Mouse (Mus musculus) layer of hippocampus, postnatal 25 days (tissue): ENCODE measurements around the gene Ubash3b. TPM values are rescaled to one million over a fixed set of nuclear protein-coding genes. Genes with fewer than 3 reads are reported as not detected.

Experiments
- DNase-seq, 2 experiments: peaks; one replicate each; pipeline ENCODE4 v3.0.0; 2022; ENCODE audit warnings: mixed read lengths in 2 of 2, low spot score in 1 of 2; ENCODE audit errors: extremely low spot score in 1 of 2
- total RNA-seq, 2 experiments: library from RNA; stranded (reverse); gene quantifications; 2 replicates each; pipeline ENCODE4 v1.2.3; 2021

Gene Ubash3b
- total RNA-seq, 2 experiments from 2014 or later = 25.3 to 27.6 TPM

DNA sequence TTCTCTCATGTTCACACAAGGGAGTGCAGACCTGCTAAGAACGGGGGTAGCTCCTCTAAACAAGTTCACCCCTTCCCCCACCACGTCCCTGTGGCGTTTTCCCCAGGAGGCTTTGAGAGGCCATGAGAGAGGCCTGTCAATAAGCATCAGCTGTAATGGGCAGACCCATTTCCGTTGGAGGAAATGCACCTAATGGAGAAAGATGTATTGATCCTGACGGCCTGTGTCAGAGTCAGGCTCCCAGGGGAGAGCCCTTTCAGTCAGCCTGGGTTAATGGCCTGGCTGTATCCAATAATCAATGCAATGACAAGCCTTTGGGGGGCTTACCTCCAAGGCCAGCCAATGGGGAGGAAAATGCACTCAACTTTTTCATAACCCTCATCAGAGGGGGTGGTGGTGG is 100.1 kb downstream of the Ubash3b start:
- no peak for DNase-seq

DNA sequence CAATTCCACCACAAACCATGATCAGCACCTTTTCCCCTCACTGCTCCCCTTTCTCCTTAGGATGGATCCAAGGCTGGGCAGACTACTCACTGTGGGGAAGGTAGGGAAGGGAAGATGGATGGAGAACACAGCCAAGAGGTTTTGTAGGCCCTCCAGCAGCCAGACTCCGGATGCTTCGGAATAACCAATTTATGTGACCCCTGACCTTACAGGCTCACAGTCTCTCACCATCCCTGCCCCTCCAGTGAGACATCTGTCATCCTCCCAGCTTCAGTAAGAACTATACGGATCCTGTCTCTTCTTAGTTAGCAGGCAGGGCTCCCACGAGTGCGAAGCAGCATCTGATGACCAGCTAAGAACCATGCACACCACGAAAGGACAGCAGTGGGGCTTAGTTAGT is 100.9 kb downstream of the Ubash3b start:
- no peak for DNase-seq

DNA sequence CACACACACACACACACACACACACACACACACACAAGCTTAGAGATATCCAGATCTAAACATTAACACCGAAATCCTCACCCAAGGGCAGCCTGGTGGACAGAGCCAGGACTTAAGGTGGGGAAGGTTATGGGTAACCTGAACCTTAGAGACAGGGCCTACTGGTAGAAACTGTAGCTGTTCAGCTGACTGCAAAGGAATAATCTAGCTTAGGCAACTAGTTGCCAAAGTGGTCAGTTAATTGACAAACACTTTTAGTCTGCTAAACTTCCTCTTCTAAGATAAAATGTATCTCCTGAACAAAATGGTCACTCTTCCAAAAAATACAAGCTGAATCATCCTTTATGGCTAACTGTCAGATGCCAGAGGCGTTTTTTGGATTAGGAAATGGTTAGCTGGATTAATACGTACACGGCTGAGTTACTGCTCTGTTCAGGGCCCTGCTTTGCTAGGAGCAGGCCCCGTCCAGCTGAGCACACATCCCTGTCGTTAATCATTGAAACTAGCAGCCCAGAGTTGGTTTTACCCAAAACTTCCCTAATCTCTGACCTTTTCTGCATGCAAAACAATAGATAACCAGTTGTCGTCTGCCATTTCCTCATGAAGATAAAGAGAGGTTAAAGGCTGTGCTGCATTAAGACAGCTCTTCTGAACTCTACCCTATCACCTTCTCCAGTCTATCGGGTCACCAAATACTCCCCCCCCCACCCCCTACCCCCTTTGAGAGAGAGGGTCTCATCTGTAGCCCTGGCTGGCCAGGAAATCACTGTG is 102.5 kb downstream of the Ubash3b start:
- DNase-seq = no peak

DNA sequence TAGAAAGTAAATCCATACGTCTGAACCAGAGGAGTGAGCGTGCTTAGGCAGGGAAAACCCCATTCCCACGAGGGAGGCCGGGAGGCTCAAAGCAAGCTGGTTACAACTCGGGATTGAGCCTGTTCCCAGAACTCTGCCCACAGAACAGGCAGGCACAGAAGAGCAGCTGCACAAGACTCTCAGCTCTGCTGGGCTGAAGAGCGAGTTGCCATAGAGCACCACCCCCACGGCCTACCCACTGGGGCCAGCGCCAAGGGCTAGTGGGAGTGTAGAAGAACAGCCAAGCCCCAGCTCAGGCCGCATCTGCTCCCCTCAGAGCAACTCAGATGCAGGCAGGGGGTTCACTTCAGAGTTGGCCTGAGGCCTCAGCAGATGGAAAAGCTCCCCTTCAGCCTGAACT is 107.3 kb downstream of the Ubash3b start:
- DNase-seq = peak; percentile 65 to 71

DNA sequence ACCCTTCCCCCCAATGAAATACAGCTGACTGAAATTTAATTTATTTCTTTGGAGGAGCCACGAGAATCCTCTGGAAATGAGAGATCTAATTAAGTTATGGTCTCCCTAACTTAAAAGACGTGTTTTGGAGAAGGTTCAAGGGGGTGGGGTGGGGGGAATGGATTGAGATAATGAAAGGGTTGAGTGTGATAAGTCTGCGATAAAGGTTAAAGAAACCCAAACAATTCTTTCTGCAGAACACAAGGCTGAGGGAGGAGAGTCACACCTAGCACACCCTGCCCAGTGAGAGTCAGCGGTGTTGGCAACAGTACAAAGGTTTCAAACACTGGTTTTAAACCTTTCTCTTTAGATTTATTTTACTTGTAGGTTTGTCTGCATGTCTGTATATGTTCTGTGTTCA is 108.0 kb downstream of the Ubash3b start:
- no peak for DNase-seq

DNA sequence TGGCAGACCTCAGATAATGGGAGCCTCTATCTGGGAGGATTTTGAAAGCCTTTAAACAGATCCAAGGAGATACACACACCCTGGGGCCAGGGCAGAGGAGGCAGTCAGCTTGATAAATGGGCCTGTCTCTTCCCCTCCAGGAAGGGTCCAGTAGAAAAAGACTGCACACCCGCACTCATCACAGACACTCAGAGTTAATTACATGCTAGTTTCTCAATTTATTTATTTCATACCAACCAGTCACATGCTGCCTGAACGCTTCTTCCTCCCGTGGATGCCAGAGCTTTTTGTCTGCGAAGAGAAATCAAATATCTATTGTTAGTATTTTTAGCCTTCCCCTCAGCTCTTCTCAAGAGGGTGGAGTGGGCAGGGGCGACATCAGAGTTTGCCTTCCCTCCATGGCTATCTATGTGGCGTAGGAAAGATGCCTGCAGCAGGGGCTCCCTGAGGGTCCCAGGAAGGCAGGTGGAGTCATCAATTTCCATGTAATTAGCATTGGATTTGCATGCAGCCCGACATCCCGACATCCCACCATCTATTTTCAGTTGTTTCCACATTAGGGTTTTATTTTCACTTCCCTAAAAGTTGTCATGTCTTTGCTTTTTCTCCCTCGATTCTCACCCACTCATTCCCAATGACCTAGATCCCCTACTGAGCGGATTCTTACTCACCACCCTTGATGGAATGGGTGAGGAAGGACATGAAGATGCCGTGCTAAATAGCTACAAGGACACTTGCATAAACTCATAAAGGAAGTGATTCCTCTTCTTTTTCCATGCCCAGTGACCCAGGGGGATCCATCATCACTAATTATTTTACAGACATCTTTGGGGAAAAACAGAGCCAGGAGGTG is 110.2 kb downstream of the Ubash3b start:
- DNase-seq = no peak

DNA sequence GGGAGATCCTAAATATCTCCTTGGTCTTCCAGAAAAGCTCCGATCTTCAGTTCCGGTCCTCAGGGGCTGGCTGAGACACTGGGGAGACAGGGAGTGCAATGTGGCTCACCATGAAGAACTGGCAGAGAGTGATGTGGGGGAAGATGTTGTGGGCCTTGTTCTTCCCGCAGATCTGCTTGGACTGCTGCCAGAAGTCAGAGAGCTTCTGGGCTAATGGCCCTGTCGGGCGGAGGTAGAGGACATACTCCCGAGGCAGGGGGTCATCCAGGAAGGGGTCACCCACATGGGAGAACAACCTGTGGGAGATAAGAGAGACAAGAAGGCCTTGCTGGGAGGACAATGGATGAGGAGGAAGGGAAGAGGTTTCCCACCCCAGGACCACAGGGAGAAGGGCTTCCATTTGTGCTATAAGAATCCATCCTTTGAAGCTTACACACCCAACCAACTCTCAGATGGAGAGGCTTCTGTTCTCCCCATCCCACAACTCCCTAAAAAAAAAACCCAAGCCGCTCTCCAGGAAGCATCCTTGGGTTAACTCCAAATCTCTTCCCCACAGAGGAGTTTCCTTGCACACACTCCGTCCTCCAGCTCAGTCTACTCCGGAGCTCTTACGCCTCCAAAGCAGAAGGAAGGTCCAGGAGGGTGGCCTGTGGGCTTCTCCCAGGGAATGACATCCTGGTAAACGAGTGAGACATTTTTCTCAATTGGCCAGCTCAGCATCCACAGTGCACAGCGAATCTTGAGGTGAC is 111.0 kb downstream of the Ubash3b start:
- no peak for DNase-seq

DNA sequence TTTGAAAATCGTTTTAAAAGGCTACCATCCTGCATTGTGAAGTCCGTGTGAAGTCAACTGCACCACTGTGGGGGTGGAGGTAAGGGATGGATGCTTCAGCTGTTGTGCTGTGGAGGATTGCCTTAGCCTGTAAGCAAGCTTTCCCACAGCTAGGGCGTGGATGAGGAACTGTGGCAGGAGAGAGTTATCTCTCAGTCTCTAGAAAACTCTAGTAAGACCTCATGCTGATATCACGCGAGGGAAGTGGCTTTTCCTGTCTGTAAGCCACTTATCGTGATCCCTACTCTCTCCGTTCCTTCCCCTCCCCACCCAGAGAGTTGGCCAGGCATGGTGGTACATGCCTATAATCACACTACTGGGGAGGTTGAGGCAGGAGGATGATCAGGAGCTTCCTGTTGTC is 112.2 kb downstream of the Ubash3b start:
- no peak for DNase-seq

DNA sequence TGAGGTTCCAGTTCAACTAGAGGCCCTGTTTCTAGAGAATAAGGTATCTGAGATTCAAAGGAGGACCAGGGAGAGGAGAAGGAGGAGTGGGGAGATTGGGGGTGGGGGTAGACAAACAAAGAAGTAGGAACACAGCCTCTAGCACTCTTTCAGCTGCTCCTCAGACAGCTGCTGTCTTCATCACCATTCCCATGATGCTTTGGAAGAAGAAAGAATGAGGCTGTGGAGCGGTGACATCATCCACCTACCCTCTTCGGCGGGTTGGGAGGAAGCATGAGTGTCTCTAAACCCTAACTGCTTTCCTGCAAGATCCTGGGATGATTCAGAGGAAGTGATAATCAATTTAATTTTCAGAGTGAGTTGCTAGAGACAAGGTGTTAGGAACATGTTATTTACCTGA is 112.7 kb downstream of the Ubash3b start:
- no peak for DNase-seq

DNA sequence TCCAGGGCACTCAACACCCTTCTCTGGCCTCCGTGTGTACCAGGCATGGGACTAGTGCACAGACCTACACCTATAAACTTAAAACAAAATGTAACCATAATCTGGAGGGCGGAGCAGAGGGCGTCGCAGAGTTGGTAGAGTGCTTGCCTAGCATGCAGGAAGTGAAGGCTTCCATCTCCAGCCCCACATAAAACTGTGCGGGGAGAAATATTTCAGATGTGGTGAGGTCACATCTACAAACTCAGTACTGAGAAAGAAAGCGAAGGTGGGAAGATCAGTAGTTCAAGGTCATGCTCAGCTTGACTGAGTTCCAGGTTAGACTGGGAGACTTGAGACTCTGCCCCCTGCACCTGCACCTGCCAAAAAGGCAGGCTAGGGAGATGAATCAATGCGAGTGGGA is 113.3 kb downstream of the Ubash3b start:
- DNase-seq = no peak

DNA sequence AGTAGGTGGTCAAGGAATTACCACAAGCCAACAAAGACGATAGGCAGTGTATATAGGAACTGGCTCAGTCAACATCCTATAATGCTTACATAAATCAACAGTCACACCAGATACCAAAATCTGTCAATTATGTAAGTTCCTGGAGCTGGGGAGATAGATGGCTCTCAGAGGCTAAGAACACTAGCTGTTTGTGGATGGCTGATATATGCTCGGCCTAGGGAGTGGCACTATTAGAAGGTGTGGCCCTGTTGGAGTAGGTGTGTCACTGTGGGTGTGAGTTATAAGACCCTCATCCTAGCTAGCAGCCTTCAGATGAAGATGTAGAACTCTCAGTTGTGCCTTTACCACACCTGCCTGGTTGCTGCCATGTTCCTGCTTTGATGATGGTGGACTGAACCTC is 113.8 kb downstream of the Ubash3b start:
- DNase-seq = no peak

DNA sequence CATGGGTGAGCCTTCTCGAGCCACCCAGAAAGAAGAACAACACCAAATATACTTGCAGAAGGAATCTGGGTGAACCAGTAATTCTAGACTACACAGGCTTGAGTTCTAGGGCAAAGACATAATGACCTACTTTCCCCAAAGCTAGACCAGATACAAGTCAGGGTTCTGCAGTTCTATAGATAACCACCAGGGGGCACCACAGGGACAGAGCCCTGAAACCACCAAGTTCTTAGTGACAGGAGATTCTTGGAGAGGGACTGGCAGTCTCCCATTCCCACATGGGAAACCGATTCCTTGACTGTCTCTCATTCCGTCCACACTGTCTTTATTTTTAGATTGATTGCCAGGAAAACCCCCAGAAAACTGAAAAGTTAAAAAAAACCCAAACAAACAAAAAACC is 116.9 kb downstream of the Ubash3b start:
- peak; percentile 83 to 93 for DNase-seq

DNA sequence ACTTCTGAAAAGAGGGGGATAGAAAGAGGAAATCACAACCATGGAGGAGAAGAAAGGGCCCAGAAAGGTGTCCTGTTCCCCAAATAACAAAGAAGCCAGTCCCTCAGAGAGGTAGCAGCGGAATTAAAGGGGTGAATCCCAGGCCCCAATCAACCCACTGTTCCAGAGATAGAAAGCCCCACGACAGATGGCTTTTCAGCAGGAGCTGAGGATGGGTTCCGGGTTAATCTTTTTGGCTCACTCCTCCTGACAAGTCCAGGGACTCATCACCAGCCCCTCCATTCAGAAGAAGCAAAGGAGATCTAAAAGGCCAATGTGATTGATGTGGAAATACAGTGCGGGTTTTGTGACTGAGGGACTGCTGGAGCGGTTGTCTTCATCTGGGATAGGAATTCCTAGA is 117.9 kb downstream of the Ubash3b start:
- no peak for DNase-seq

DNA sequence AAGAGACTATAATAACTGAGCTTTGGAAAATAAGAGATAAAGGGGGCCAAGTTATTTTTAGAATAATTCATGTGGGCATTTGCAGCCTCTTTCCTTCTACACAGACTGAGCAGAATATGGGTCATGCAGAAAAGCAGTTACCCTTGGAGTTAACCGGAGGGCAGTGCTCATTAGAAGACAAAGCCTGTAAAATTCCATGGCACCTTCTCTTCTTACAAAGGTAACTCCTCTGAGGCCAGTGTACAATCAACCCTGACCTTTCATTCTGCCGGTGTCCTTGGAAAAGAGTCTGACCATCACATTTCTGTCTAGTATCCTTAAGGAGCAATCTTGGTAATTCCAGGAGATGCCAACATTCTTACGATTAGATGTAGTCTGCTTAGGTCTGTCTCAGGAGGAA is 120.1 kb downstream of the Ubash3b start:
- no peak for DNase-seq

DNA sequence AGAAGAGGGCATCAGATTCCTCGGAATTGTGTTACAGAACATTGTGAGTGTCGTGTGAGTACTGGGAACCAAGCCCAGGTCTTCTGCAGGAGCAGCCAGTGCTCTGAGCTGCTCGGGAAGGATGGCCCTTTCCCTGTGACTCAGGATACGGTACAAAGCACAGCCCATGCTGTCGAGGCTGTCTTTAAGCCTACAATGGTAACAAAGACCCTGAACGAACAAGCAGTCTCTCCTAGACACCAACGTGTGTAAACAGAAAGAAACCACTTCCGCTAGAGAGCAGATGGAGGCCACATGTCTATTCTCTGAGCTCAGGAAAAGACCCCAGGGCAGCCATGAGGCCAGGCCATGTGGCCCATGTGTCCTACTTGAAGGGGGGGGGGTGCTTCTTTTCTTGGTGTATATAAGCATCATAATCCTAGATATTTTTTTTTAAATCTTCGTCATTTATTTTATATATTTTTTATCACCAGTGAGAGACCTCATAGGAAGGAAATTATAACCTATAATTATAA is 123.3 kb downstream of the Ubash3b start:
- DNase-seq = no peak

DNA sequence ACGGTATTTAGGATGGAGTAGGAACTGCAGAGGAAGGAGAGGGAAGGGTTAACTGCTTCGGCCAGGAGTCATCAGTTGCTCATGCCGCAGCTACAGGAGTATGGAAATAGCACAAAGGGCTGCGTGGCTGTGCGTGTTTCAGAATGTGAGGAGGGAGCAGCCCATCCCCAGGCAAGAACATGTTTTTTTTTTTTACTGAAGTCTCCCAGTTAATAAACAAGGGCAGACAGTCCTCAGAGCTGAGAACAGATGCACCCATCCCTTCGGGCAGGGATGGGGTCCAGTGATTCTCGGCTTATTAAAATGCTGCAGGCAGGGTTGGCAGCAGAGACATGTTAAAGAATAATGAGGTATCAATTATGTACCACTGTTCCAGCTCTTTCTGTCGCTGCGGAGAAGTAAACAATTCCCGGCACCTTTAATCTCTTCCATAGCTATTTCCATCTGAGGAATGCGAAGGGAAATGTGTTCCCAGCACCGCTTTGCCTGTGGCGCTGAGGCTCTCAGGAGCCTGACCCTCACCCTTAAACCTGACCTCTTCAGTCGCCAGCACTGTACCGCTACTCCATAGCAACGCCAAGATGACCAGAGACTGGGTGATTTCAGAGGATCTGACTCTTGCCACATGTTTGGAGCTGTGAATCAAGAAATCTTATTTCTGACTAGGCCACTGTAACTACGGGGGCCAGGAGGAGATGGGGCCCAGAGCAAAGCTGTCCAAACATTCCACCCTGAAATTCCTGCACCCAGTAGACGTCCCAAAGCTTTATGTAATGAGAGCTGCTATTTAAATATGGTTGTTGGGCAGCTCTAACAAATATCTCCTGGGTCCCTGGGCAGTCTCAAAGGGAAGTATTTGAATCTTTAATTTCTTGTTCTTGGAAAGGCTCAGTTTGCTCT is 129.7 kb downstream of the Ubash3b start:
- no peak for DNase-seq

DNA sequence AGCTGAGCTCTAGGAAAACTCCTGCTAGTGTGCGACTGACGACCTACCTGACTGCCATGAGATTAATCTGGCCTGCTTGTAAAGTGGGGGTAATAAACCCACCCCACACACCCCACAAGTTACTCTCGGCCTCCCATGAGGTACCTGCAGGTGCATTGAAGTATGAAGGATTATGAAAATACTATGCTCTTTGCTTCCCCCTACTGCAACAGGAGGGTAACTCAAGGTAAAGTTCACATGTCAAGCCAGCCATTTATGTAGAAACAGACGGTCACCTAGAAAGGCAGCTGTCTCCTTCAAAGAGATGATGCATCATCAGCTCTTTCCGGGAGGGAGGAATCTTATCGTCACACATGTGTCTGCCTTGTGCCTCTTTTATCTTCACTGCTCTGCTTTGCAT is 131.7 kb downstream of the Ubash3b start:
- DNase-seq = no peak

DNA sequence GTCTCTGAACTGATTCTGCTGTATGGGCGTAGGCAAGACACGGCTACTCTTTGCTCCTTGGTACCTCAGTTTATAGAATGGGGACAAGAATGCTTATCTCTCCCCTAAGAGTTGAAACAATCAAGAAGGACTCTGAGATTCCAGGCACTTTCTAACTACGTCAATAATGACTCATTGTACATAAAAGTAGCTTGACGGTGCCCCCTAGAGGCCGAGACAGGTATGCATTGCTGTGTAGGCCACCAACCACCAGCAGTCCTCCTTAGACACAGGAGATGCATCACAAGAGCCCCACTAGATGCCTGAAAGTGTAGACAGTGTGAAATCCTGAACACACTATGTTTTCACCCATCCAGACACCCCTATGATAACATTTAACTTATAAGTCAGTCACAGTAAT is 133.0 kb downstream of the Ubash3b start:
- peak in 1 of 2 experiments; percentile 73 for DNase-seq

DNA sequence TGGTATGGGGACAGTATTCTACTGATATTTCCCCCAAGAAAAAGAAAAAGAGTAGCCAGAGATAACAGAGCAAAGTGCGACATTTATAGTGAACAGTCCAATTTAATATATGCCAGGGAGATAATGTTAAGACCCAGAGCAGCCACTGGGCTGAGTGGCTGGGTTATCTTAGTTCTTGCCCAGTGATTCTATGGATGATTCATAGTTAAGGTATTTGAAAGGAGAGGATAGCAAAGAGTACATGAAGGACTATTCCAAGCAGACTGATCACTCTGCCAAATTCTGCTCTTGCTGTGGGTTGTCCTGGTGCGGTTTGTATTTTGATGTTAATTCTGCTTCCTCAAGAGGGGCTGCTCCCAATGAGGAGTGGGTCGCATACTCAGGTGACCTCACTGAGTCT is 139.8 kb downstream of the Ubash3b start:
- no peak for DNase-seq

DNA sequence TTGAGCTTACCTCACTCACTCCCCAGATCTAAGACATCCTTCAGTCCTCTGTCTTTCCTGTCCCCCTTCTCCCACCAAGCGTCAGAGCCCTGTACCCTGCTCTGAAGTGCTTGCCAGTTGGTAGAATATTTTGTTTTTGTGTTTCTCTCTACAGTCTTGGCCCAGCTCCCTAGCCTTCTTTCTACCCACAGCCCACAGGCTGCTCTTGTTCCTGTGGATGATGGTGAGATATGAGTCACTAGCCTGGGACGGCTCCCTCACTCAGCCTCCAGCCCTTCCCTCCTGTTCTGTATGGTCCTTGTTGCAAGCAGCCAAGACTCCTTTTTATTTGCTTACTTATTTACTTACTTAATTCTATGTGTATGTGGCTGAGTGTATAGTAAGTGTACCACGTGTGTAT is 141.0 kb downstream of the Ubash3b start:
- DNase-seq = no peak
